Mouse (Mus musculus): Measurements from ENCODE around the gene Cox19.
A peak's percentile ranks its signal among the peaks of the same experiment; 100 is the strongest.

Gene Cox19

DNA sequence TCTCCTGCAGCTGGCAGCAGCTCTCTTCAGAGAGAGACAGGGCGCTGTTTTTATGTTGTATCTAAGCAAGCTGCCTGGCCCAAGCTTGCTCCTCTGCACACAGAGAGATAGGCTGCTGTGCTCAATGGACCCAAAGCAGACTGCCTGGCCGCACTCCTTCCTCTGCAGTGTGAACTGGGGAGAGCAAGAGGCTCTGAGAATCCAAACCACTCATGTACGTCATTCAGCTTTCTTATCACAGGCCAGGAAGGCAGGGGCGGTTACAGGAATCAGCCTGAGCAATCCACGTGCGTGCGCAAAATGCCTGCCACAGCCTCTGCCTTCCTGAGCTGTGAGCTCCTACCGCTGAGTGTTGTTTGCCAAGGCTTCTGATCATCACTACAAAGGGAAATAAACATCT, 31.5 kb upstream of the Cox19 start:
- no peak for DNase-seq (ENCODE audit: extremely low read depth, insufficient read length, low spot score)

DNA sequence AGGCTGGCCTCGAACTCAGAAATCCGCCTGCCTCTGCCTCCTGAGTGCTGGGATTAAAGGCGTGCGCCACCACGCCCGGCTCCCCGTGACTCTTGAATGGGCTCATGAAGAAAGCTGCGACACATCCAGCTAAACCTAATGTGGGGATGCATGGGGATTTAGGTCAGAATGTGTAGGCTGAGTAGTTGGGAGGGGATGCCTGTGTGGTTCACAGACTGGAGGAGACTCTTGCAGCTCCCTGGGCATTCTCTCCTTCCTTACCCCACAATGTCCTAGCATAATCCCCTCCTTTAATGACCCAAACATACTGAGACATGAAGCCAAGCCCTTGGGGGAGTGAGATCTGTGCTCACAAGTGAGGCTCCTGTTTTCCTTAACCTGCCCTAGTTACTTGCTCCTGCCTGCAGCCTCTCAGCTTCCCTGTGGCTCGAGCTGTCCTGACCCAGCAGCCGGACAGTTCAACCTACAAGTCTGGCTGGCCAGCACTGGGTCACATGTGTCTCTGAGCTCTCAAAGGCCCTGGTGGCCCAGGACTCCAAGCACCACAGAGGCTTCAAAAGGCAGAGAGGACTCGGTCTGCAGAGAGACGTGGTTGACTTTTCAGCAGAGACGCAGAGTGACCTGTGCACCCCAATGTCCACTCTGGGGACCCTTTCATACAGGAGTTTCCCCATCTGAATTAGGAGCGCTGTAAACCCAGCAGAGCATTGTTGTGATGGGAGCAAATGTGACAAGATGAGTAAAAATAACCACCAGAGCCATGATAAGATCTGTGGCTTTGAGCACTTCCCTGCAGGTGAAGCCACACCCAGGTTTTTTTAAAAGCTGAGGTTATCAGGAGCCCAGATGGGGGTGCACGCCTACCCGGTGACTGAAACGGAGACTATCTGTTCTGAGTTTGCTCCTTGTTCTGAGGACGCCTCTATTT, 30.6 kb upstream of the Cox19 start:
- DNase-seq (ENCODE audit: extremely low read depth, insufficient read length, low spot score), result no peak

DNA sequence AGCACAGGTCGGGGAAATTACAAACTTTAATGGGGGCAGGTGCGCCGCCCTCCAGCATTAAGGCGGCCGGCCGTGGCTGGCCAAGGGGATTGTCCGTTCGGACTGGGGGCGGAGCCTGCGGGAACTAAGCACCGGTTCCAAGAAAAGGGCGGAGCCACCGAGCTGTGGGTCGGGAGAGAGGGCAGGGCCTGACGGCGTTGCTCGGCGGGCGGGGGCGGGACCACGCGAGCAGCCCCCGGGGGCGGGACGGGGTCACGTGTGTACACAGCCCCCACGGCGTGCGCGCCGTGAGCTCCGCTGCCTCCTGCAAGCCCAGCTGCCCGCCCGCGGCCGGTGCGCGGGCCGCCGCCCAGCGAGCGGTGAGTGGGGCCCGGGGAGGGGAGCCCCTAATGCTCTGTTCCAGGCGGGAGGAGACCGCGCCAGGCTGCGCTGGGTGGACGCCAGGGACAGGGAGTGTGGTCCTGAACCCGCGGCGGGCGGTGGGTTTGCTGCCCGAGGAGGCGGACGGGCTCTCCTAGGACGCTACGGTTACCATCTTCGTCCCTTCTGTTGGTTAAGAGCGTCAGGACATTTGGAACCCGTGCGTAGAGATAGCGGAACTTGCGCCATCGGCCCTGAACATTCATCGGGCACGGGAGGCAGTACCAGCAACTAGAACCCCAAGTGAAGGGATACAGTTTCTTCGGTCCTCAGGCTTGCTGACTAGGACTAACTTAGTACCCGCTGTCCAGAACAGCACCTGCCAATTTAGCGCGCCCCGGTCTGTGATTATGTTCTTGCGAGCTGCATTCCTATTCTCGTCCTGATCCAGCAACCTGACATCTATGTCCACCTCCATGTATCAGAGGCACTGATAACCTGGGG, 29.4 kb upstream of the Cox19 start:
- DNase-seq (ENCODE audit: extremely low read depth, insufficient read length, low spot score), result peak; percentile 96

DNA sequence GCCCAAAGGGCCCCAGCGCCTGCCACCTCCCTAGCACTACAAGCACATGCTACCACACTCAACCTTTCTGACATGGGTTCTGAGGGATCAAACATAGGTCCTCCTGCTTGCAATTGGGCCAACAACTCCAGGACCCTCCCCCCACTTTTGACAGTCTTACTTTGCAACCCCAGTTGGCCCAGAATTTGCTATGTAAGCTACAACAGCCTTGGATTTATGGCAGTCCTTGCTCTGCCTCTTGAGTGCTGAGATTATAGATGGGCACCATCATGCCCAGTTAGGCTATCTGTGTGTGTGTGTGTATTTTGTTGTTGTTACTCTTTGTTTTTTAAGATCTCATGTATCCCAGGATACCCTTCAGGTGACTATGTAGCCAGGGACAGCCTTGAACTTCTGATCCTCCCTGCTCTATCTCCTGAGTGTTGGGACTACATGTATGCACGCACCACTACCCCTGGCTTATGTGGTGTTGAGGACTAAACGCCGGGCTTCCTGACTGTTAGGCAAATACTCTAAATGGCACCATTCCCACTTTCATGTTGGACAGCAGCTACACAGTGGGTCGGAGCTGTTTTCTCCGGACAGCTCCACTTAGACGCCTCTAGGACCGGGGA, 28.7 kb upstream of the Cox19 start:
- DNase-seq (ENCODE audit: extremely low read depth, insufficient read length, low spot score), result peak; percentile 37

DNA sequence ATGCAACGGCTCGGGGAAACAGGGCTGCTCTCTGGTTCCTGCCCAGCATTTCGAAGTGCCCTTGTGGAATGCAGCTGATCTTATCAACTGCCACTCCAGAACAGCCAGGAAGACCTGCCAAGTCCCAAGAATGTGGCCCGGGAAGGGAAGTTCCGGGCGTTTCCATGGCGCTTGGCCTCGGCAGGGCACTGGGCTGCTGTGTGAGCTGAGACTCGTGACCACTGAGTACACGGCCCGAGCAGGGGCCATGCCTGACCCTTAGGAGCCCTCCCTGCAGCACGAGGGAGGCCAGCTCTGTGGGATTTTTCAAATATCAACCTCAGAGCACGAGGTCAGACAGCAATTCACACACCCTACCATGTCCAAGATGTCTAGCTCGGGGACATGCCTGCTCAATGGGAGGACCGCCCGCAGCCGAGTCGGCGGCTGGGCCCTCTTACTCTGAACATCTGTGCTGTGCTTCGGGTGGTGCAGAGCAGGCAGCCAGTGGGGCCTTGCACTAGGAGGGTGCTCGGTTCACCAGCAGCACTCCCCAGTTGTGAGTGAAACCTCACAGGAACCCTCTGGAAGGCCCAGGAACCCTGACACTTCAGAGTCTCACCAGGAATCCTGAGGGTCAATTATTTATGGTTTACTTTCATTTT, 27.9 kb upstream of the Cox19 start:
- peak; percentile 91 for DNase-seq (ENCODE audit: extremely low read depth, insufficient read length, low spot score)

DNA sequence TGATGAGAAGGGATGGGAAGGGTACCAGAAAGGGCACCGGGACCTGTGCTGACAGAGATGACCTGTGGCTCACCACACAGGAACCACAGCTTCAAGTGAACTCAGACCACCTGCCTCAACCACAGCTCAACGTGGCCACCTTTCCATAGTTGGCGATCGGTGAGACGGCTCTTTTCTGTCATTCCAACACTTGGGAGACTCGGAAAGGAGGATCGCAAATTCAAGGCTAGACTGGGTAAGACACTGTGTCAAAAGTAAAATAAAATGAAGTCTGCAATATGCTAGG, 27.0 kb upstream of the Cox19 start:
- DNase-seq (ENCODE audit: extremely low read depth, insufficient read length, low spot score), result peak; percentile 78

DNA sequence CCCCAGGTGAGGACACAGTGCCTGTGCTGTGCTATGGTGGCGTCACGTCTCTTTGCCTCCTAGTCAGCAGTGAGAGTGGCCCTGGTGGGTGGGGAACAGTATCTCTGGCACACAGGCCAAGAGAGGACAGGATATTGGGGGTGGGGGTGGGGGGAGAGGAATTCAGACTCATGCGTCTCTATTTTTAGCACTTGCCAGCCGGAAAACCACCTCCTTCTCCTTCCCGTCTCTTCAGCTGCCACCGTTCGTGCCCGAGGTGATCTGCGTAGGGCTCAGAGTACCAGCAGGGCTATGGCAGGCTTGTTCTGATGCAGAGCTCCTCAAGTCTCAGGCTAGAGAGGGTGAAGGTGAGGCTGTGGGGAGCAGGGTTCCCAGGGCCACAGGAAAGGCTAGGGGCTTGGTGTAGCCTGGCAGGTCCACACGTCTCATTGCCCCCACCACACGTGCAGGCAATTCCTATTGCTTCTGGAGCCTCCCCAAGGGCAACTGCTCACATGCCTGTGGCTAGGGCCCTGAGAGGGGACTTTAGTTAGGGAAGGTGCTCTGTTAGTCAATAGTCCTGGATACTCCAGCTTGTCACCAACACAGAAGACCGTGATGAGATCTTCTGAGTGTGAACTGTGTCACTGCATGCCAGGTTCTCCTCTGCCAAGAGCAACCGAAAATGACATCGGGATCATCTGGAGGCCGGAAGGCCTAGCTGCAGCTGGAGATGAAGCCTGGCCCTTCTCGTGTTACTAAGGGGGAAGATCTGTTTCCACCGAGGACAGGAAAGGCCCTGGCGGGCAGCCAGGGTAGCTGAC, 26.5 kb upstream of the Cox19 start, which contains the start of gene Gpr146:
TSS of gene Gpr146 (plus strand) at position 230 of the 803 bp plus-strand sequence.
- DNase-seq (ENCODE audit: extremely low read depth, insufficient read length, low spot score), result peak; percentile 73

DNA sequence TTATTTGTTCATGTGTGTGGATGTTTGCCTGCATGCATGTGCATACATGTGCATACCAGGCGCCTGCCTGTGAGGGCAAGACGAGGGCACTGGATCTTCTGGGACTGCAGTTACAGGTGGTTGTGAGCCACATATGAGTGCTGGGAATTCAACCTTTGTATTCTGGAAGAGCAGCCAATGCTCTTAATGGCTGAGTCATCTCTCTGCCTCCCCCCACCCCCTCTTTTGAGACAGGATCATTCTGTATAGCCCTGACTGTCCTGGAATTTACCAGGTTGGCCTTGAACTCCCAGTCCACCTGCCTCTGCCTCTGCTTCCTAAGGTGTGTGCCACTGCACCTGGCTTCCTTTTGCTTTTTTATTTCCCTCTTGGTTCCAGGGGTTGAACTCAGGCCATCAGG, 23.6 kb upstream of the Cox19 start:
- no peak for DNase-seq (ENCODE audit: extremely low read depth, insufficient read length, low spot score)

DNA sequence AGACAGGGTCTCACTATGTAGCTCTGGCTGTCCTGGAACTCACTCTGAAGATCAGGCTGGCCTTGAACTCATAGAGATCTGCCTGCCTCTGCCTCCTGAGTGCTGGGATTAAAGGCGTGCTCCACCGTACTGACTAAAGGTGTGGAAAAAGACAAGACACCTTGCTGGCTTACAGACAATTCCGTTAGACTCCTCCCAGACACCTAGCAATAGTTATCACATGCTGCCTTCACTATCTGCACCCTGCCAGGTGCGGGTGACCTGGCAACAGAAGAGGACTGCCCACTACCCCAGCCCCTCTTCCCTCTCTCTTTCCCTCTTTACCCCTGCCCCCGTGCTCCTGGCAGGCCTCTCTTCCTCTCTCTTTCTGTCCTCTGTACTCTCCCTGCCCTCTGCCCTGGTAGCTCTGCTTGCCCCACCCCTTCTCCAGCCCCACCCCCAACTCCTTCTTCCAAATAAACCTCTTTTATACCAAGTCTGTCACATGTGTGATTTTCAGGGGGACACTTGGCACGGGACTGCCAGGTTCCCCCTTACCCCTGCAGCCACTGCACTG, 22.7 kb upstream of the Cox19 start:
- DNase-seq (ENCODE audit: extremely low read depth, insufficient read length, low spot score), result no peak

DNA sequence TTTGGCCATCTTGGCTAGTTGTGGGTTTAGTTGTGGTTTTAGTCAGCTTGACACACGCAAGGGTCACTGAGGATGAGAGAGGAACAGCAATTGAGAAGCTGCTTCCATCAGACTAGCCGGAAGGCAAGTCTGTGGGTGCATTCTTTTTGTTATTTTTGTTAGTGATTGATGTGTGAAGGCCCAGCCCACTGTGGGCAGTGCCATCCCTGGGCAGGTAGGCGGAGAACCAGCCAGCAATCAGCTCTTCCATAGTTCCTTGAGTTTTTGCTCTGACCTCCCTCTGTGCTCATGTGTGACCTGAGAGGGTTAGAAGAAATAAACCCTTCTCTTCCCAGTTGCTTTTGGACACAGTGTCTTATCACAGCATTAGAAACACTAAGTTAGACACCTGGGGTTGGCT, 21.9 kb upstream of the Cox19 start:
- no peak for DNase-seq (ENCODE audit: extremely low read depth, insufficient read length, low spot score)

DNA sequence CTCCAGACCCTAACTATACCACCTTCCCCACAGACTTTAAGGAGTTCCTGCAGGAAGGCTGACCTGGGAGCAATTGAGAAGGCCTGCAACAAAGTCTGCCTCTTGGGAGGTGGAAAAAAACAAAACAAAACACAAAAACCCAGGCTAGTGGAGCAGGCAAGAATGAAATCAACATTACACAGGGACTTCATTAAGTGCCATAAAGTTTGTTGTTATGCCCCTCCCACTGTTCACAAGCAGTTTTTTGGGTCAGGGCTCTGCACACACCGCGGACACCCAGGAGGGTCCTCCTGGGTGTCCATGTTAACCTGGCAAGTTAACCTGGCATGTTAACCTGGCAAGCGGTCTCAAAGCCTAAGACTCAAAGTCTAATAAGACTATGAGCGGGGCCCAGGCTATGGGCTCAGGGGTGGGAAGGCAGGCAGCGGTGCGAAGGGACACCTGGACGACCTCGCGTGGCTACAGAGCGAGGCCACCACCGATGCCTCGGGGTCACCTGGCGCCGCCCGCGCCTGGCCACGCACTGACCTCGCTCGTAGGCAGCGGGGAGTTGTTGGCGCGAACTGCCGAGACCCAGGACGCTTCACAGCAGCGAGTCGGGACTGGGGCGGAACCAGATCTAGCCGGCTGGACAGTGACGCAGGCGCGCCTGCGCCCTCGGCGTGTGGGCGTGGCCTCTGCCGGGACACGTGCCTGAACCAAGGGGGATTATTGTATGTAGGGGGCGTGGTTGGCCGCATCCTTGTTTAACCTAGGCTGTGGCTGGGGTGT, 20.6 kb upstream of the Cox19 start:
- DNase-seq (ENCODE audit: extremely low read depth, insufficient read length, low spot score), result peak; percentile 97

DNA sequence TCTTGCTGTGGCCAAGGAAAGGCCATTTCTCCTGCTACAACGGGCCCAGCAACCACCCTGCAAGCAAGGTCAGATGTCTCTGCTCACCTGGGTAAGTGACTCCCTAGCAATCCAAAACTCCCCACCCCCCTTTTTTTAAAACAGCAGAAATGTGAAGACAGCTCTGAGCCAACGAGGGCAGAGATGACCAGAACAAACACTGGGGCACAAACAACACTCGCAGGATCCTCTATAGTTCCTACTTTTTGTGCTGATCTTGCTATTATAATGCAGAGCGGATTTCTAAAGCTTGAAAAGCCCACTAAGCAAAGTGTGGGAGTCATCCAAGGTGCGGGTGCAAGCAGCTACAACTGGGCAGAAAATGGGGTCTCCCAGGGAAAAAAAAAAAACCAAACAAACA, 19.9 kb upstream of the Cox19 start:
- no peak for DNase-seq (ENCODE audit: extremely low read depth, insufficient read length, low spot score)

DNA sequence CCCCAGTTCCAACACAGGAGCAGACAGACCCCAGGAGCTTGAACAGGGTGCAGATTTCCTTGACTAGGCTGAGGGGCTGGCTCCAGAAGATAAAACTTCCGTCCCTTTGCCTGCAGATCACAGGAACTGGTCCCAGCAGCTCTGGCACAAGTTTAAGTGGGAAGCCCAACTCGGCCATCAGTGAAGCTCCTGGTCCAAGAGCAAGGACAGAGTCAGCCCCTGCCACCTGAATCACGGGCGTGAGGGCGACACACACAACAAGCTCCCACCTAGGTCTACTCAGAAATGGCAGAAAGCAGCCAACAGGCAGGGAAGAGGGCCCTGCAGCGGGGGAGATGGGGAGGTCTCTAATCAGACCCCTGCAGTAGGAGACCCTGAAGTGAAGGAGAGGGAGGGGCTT, 19.1 kb upstream of the Cox19 start:
- no peak for DNase-seq (ENCODE audit: extremely low read depth, insufficient read length, low spot score)

DNA sequence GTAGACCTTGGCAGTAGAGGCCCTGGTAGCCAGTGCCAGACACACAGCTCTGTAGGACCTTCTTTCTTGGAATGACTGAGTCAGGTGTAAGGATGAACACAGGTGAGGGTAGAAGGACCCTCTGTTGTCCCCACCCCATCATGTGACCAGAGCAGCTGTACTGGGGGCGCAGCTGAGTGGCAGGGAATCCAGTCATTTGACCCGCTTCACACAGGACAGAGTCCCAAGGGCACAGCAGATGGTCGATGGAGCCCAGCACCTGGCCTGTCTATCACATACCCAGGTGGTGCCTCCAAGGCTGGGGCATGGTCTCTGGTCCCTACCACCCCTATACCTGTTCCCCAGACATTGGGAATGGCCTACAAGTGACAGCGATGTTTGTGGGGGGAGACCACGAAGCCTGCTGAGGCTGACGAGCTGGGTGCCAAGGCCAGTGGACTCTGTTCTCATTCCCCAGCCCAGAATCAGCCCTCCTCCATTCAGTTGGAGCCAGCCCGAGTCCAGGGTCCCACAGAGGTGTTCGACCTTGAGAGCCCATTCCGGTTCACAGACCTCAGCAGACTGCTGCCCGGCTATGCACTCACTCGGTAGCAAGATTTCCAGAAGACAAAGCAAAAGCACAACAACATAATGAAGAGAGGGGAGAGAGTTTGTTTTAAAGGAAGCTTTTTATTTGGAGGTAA, 17.6 kb upstream of the Cox19 start:
- no peak for DNase-seq (ENCODE audit: extremely low read depth, insufficient read length, low spot score)

DNA sequence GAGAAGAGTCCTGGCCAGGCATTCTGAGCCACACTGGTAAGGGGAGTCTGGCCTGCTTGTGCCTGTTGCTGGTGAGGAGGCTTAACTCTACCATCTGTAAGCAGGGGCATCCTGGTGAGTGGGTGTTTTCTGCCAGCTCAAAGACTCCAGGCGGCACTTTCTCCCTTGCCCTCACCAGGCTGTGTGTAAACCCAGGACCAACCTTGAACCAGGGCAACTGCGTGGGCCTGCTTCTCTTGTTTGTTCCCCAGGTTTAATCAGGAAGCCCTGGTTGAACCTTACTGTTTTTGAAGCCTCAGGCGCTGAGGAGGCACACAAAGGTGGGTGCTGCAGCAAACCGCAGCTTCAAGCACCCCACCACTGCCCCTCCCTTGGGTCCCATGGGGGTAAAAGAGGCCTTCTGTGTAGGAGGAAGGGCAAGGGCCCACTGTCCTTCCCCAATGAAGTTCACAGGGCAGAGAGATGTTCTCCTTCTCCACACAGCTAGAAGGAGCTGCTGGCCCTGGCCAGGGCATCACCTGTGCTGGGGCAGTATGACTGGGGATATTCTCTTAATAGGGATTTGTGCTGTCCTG, 16.8 kb upstream of the Cox19 start:
- DNase-seq (ENCODE audit: extremely low read depth, insufficient read length, low spot score), result no peak

DNA sequence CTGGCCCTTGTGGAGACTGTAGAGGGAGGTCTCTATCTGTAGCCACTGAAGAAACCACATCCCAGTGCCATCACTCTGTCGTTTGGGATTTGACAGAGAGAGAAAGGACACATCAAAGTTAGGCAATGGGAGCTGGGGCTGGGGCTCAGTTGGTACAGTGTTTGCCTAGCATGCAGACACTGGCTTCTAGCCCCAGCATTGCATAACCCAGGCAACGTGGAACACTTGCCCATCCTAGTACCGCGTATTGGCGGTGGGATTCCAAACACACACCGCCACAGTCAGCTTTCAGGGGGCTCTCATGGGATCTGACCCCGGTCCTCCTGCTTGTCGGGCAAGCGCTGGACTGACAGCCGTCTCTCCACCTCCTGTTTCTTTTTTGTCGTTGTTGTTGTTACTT, 15.3 kb upstream of the Cox19 start:
- DNase-seq (ENCODE audit: extremely low read depth, insufficient read length, low spot score), result no peak

DNA sequence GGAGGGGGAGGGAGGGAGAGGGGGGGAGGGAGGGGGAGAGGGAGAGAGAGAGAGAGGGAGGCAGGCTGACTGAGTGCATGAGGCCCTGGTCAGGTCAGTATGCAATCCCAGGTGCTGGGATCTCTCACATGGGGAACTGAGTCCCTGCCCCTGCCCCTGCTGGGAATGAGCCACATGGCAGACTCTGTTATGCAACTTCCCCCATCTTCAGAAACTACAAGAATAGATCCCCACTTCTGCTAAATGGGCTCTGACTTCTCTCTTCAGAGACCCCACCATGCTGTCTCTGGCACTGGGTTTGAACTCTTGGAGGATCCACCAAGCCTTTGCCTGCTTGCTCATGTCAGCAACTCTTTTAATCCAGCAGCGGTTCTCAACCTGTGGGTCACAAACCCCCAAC, 14.6 kb upstream of the Cox19 start:
- no peak for DNase-seq (ENCODE audit: extremely low read depth, insufficient read length, low spot score)

DNA sequence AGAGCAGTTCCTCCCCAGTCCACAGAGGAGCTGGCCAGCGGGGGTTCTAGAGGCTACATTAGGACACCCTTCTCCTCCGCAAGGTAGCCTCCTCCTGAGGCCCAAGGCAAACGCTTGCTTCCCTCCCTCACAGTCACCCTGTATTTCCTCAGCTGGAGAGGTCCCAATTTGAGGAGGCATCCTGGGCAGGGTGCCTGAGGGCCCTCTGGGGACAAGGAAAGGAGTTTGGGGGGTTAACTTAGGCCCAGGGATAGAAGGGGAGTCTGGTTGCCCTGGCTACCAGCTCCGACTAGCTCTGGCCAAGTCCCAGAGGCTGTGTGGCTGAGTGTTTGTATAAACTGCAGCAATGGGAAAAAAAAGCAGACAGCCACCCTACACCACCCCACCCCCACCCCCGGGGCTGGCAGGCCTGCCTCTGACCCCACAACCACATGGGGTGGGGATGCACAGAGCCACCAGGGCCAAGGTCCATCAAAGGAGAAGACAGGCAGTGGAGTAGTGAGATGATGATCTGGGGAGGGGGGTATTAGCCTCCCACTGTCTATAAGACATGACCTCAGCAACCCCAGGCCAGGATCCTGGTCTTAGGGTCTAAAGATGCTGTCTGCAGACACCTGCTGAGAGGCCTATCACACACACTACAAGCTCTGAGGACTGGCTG, 13.8 kb upstream of the Cox19 start:
- no peak for DNase-seq (ENCODE audit: extremely low read depth, insufficient read length, low spot score)
